Mouse (Mus musculus) splenic B cell, adult 2 months (primary cell): Measurements from ENCODE around the gene A930018P22Rik.
"Not testable (repeated sequence)": the region's sequence is repeated elsewhere in the genome, so short reads cannot be mapped to it uniquely, and the experiment has no call there.

Experiments
- DNase-seq: peaks from one replicate; pipeline ENCODE4 v3.0.0-alpha.2; 2011; ENCODE audit warnings: low read depth, low spot score
- H3K27me3 ChIP-seq: 2 replicates; pipeline ENCODE4 v1.6.1; 2012; ENCODE audit warnings: mild to moderate bottlenecking, low read length, moderate library complexity, mixed read lengths; ENCODE audit not compliant: control insufficient read depth, poor library complexity, insufficient read depth, severe bottlenecking
- H3K36me3 ChIP-seq: 2 replicates; pipeline ENCODE4 v1.6.1; 2012; ENCODE audit warnings: mild to moderate bottlenecking, low read length, moderate library complexity, mixed read lengths; ENCODE audit not compliant: control insufficient read depth, poor library complexity, insufficient read depth, severe bottlenecking

Gene A930018P22Rik

GRCm38 (mm10) chr2:104109021-104109420, 13.5 kb upstream of the A930018P22Rik start:
- H3K36me3 ChIP-seq, DNase-seq, H3K27me3 ChIP-seq: not testable (repeated sequence)

GRCm38 (mm10) chr2:104109528-104109927, 13.0 kb upstream of the A930018P22Rik start:
- DNase-seq, result no peak
- Histone ChIP-seq H3K36me3 (no peaks in the 10 kb centered on the region), H3K27me3 (no peaks in the 10 kb centered on the region)

GRCm38 (mm10) chr2:104110031-104110430, 12.5 kb upstream of the A930018P22Rik start:
- no peaks in the 10 kb centered on the region for H3K36me3 ChIP-seq
- DNase-seq, result no peak
- H3K27me3 ChIP-seq, result no peaks in the 10 kb centered on the region

GRCm38 (mm10) chr2:104111170-104111797, 11.3 kb upstream of the A930018P22Rik start:
- H3K36me3 ChIP-seq, H3K27me3 ChIP-seq, DNase-seq: not testable (repeated sequence)

- DNase-seq, H3K36me3 ChIP-seq, H3K27me3 ChIP-seq: not testable (repeated sequence)
Observed at GRCm38 (mm10) chr2:104113563-104113962, 9.0 kb upstream of the A930018P22Rik start.

- no peak for DNase-seq
- Histone ChIP-seq H3K27me3 (no peaks in the 10 kb centered on the region), H3K36me3 (no peaks in the 10 kb centered on the region)
Observed at GRCm38 (mm10) chr2:104114898-104115297, 7.7 kb upstream of the A930018P22Rik start.

GRCm38 (mm10) chr2:104117173-104117572, 5.4 kb upstream of the A930018P22Rik start:
- not testable (repeated sequence) for DNase-seq, H3K27me3 ChIP-seq, H3K36me3 ChIP-seq

- no peaks in the 10 kb centered on the region for H3K27me3 ChIP-seq
- DNase-seq, result no peak
- no peaks in the 10 kb centered on the region for H3K36me3 ChIP-seq
Observed at GRCm38 (mm10) chr2:104119097-104119496, 3.5 kb upstream of the A930018P22Rik start.

GRCm38 (mm10) chr2:104120312-104120711, 2.3 kb upstream of the A930018P22Rik start:
- H3K36me3 ChIP-seq, result no peaks in the 10 kb centered on the region
- H3K27me3 ChIP-seq, result no peaks in the 10 kb centered on the region
- no peak for DNase-seq

GRCm38 (mm10) chr2:104121681-104122504, 676 bp upstream of the A930018P22Rik start:
- H3K27me3 ChIP-seq, result no peaks in the 10 kb centered on the region
- H3K36me3 ChIP-seq, result no peaks in the 10 kb centered on the region
- DNase-seq, result no peak

- DNase-seq, result peak; percentile 8
- no peaks in the 10 kb centered on the region for H3K27me3 ChIP-seq
- H3K36me3 ChIP-seq, result no peaks in the 10 kb centered on the region
Observed at GRCm38 (mm10) chr2:104123540-104123939, 971 bp downstream of the A930018P22Rik start.

- Histone ChIP-seq H3K27me3 (no peaks in the 10 kb centered on the region), H3K36me3 (no peaks in the 10 kb centered on the region)
- no peak for DNase-seq
Observed at GRCm38 (mm10) chr2:104124071-104124470, 1.5 kb downstream of the A930018P22Rik start.

GRCm38 (mm10) chr2:104128803-104129531, 6.4 kb downstream of the A930018P22Rik start:
- Histone ChIP-seq H3K27me3 (no peaks in the 10 kb centered on the region), H3K36me3 (no peaks in the 10 kb centered on the region)
- DNase-seq, result no peak

- no peak for DNase-seq
- Histone ChIP-seq H3K36me3 (no peaks in the 10 kb centered on the region), H3K27me3 (no peaks in the 10 kb centered on the region)
Observed at GRCm38 (mm10) chr2:104130165-104130564, 7.6 kb downstream of the A930018P22Rik start.

GRCm38 (mm10) chr2:104130969-104131368, 8.4 kb downstream of the A930018P22Rik start:
- no peaks in the 10 kb centered on the region for H3K27me3 ChIP-seq
- no peaks in the 10 kb centered on the region for H3K36me3 ChIP-seq
- DNase-seq, result peak; percentile 37
